Mouse (Mus musculus) monocyte, adult 59 days (primary cell): Measurements from ENCODE around the gene Pdc. TPM values are rescaled to one million over a fixed set of nuclear protein-coding genes. Genes with fewer than 3 reads are reported as not detected.

Experiments used
- total RNA-seq, 2 experiments: library from RNA; stranded (reverse); gene quantifications; one replicate each; pipeline ENCODE4 v1.2.4; 2023

The Pdc gene
- total RNA-seq, result not detected

DNA sequence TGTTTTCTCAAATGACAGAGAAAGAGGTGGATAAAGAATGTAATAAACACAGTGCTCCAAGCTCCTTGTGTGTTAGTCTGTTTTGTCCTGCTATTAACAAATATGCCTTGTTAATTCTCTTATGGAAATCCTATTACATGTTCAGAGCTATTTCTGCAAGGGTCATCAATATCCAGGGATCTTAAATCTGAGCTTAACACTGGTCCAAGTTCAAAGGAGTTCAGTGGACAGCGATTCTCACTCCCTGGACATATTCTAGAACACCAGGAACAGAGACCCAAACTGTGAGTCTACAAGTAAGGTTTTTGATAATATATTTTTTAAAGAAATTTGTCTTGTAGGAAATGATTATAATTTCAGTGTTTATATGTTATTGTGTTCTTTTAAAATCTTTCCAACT is at the start of gene Pdc:
TSS of gene Pdc (plus strand) at position 213 of the 400 bp plus-strand sequence.

Other genes starting within 250 kb of the Pdc start
- 10 to 100 TPM; 11.8 to 19.7 TPM for gene Ptgs2, start 219.4 kb upstream of the Pdc start, total RNA-seq
- gene Tpr, start 73.4 kb downstream of the Pdc start, total RNA-seq, result 100 to 1,000 TPM; 245 to 259 TPM
- gene Odr4, start 73.7 kb downstream of the Pdc start, total RNA-seq, result 10 to 100 TPM; 35.8 to 47.2 TPM
- gene Prg4, start 146.7 kb downstream of the Pdc start, total RNA-seq, result 10 to 100 TPM; 14.5 to 50.9 TPM